Mouse (Mus musculus) 3T3-L1 (cell line): ENCODE data around the gene Gm3317.
"Not testable (repeated sequence)": the region's sequence is repeated elsewhere in the genome, so short reads cannot be mapped to it uniquely, and the experiment has no call there.

ENCODE experiments used
- DNase-seq: peaks from one replicate; pipeline ENCODE4 v3.0.0-alpha.2; 2015; ENCODE audit warnings: low read depth, low spot score

The Gm3317 gene

GRCm38 (mm10) chr14:5164235-5164634 is at the start of gene Gm3317:
Gene Gm3317 (plus strand): TSS chr14:5164535.
- not testable (repeated sequence) for DNase-seq

GRCm38 (mm10) chr14:5131219-5131618 is 33.1 kb upstream of the Gm3317 start, which contains the start of gene Gm8279:
Gene Gm8279 (plus strand): TSS chr14:5131519.
- DNase-seq = not testable (repeated sequence)

- DNase-seq = not testable (repeated sequence)
Measured at GRCm38 (mm10) chr14:5185493-5185892, 21.2 kb downstream of the Gm3317 start, which contains the start of gene Gm8271. Gene Gm8271 (plus strand): TSS chr14:5185793.
